Mouse (Mus musculus): ENCODE data around the gene Gm8126. TPM values are rescaled to one million over a fixed set of nuclear protein-coding genes. Genes with fewer than 3 reads are reported as not detected.
"Not testable (repeated sequence)": the region's sequence is repeated elsewhere in the genome, so short reads cannot be mapped to it uniquely, and the experiment has no call there.

Gene Gm8126
- polyA plus RNA-seq, 1 experiment = 0.10 TPM

DNA sequence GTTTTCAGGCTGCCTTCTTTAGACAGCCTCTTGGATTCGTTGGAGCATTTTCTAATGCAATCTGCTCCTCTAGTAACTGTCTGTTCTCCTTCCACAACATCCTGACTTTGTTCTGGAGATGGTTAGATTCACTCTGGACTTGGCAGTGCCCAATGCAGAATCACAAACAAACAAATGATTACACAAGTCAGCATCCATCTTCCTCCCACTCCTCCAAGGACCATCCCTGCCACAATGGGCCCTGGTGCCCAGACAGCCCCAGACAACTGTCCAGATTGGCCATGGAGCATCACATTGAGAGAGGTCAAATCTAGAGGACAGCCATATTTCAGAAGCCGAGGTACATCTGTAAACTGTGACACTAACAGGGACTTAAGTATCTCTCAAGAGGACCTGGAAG lies 19.0 kb downstream of the Gm8126 start:
- H3K4me2 ChIP-seq (ENCODE audit: low read depth); H3ac ChIP-seq (ENCODE audit: control insufficient read depth, insufficient read length); H3K79me2 ChIP-seq (ENCODE audit: control insufficient read depth, insufficient read depth); H3K4me3 ChIP-seq; H3K27me3 ChIP-seq (ENCODE audit: control insufficient read depth, insufficient read depth, insufficient read length); H3K36me3 ChIP-seq (ENCODE audit: control insufficient read depth, insufficient read depth): not testable (repeated sequence)

DNA sequence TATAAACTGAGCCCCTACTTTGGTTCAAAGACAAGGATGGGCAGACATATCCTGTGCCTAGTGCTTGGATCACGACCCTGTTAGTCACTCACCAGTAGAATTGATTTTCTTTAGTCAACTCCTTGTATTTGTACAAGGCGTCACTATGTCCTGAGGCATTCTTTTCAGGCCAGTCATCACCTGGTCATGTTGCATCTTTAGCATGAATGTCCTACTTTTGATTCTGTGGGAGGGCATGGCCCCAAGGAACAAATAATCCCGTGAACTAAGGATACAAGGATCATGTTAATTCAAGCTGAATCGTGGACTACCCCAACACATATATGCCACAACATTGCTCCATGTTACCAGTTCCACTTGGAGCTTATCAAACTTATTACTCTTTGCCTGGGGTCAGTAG lies 19.7 kb downstream of the Gm8126 start:
- H3K4me3 ChIP-seq; H3K27me3 ChIP-seq (ENCODE audit: control insufficient read depth, insufficient read depth, insufficient read length); H3K36me3 ChIP-seq (ENCODE audit: control insufficient read depth, insufficient read depth); H3ac ChIP-seq (ENCODE audit: control insufficient read depth, insufficient read length); H3K4me2 ChIP-seq (ENCODE audit: low read depth); H3K79me2 ChIP-seq (ENCODE audit: control insufficient read depth, insufficient read depth): not testable (repeated sequence)

DNA sequence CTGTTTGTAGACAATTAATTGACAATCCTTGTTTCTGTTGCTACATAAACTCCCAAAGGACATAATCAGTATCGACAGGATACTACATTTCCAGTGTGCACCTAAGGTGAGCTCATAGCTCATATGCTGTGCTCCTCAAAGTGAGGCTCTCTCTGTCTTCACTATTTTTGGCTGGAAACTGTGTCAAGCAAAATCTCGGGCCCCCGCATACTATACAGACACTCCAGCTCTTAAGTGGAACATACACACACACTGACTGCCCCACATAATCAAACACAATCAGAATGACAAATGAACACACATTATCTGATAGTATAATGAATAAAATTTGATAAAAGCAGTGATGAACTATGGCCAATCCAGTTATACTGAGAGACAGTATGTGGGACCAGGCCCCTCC lies 20.2 kb downstream of the Gm8126 start:
- not testable (repeated sequence) for H3K27me3 ChIP-seq (ENCODE audit: control insufficient read depth, insufficient read depth, insufficient read length); H3K4me3 ChIP-seq; H3K36me3 ChIP-seq (ENCODE audit: control insufficient read depth, insufficient read depth)

DNA sequence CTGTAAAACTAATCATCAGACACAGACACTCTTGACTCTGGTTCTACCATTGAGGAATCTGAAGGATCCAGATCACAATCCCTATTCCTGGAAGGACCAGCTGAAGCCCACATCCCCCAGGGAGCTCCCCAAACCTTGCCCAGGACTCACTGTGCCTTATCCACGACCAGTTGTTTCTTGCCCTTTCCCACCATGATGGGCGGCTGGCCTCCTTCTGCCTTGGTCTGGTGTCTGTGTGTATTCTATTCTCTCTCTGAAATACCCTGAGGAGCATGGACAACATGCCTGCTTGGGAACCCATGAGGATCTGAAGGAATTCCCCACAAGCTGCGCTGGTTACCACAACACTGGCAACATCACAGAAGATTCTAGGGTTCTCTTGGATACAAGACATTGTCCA lies 35.1 kb downstream of the Gm8126 start, which contains the start of gene Gm8127:
Gene Gm8127, minus strand, starts transcription at position 330 of the 400 bp plus-strand sequence.
- not testable (repeated sequence) for H3K4me3 ChIP-seq; H3K79me2 ChIP-seq (ENCODE audit: control insufficient read depth, insufficient read depth); H3K27me3 ChIP-seq (ENCODE audit: control insufficient read depth, insufficient read depth, insufficient read length); H3K4me2 ChIP-seq (ENCODE audit: low read depth); H3K36me3 ChIP-seq (ENCODE audit: control insufficient read depth, insufficient read depth); H3ac ChIP-seq (ENCODE audit: control insufficient read depth, insufficient read length)

More for the DNA sequence above, 20.2 kb downstream of the Gm8126 start:
- not testable (repeated sequence) for H3ac ChIP-seq (ENCODE audit: control insufficient read depth, insufficient read length); H3K4me2 ChIP-seq (ENCODE audit: low read depth); H3K79me2 ChIP-seq (ENCODE audit: control insufficient read depth, insufficient read depth)

Other genes with a start within 250 kb of the Gm8126 start
- not detected for gene Gm10376, start 243.0 kb upstream of the Gm8126 start, polyA plus RNA-seq (2012; fragmentation: generic; extraction: Trizol)
- 0.04 TPM for gene Gm8094, start 182.0 kb upstream of the Gm8126 start, polyA plus RNA-seq (2012; fragmentation: generic; extraction: Trizol)
- gene Gm8104, start 158.0 kb upstream of the Gm8126 start, polyA plus RNA-seq (2012; fragmentation: generic; extraction: Trizol) = not detected
- gene Gm7233, start 78.8 kb upstream of the Gm8126 start, polyA plus RNA-seq (2012; fragmentation: generic; extraction: Trizol) = not detected
- gene Gm8122, start 23.3 kb upstream of the Gm8126 start, polyA plus RNA-seq (2012; fragmentation: generic; extraction: Trizol) = not detected
- gene Gm9732, start 16.4 kb downstream of the Gm8126 start, polyA plus RNA-seq (2012; fragmentation: generic; extraction: Trizol) = 3.5 TPM
- gene Gm8127, start 35.2 kb downstream of the Gm8126 start, polyA plus RNA-seq (2012; fragmentation: generic; extraction: Trizol) = not detected
- not detected for gene 1700001F09Rik, start 89.2 kb downstream of the Gm8126 start, polyA plus RNA-seq (2012; fragmentation: generic; extraction: Trizol)
- gene Gm8138, start 157.7 kb downstream of the Gm8126 start, polyA plus RNA-seq (2012; fragmentation: generic; extraction: Trizol) = not detected

Data from myocyte (in vitro differentiated cells).